Mouse (Mus musculus): ENCODE data around the gene Pafah1b3. TPM values are rescaled to one million over a fixed set of nuclear protein-coding genes. Genes with fewer than 3 reads are reported as not detected.
A peak's percentile ranks its signal among the peaks of the same experiment; 100 is the strongest.

Gene Pafah1b3
- polyA plus RNA-seq, 2 experiments: 234 to 266 TPM

DNA sequence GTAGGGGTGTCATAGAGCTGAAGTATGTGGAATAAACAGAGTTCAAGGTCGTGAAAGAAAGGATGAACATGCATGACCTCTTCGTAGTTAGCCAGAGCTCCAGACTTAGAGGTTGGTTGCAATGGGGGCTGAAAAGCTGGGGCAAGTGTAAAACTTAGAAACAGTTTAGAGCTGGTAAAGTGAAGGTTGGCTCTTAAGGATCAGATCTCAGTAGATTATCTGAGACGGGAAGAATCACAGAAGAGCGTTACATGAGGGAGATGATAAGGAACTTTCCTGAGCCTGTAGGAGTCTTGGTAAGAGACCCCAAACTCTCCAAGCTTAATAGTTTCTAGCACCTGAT is 19.8 kb downstream of the Pafah1b3 start:
- peak overlapping the region; percentile 62 for H3K4me3 ChIP-seq (replicated peaks; ENCODE audit: low read length)
- H3K27me3 ChIP-seq (ENCODE audit: control insufficient read depth, insufficient read depth, low read length): no peaks in the 10 kb centered on the region
- no peak for ATAC-seq (ENCODE audit: low FRiP score, low read depth)
- H3K9ac ChIP-seq (ENCODE audit: low read depth, low read length, severe bottlenecking): peak overlapping the region; percentile 71; the same call in 1 of the 2 replicates
- no peak for DNase-seq (ENCODE audit: low spot score)
- 12% methylated on average over 4 of the region's 4 CpGs for WGBS
- peaks cover 24% of the 10 kb centered on the region for H3K36me3 ChIP-seq (ENCODE audit: control insufficient read depth, insufficient read depth, low read length)
- H3K4me2 ChIP-seq (replicated peaks; ENCODE audit: low read depth, low read length, severe bottlenecking): peak overlapping the region; percentile 97
- no peak for TF ChIP-seq POLR2A (IDR thresholded peaks at IDR 0.05; ENCODE audit: borderline replicate concordance, extremely low read depth, insufficient read depth, insufficient read length)
- no peaks in the 10 kb centered on the region for H3K9me3 ChIP-seq (ENCODE audit: control insufficient read depth, low read length)
- peak overlapping the region; percentile 99 for H3K27ac ChIP-seq (replicated peaks; ENCODE audit: low read depth, low read length)
- peaks cover 44% of the 10 kb centered on the region for H3K4me1 ChIP-seq (ENCODE audit: control insufficient read depth, insufficient read depth, low read length)

DNA sequence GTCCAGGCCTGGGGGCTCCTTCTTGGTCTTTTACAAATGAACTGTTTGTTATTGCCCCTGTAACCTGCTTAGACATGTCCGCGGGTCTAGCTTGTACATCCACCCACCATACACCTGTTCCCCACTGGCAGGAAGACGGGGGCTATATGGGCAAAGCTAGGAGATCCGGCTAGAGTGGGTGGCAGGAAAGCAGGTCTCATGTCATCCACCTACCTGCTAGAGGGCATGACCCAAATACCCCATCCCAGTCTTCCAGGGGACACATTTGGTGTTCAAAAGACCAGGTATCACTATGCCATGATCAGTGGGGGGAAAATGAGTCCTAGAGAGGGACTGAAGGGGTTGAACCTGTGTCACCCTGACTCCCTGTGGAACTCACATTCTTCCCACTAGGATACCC is 20.4 kb downstream of the Pafah1b3 start:
- Histone ChIP-seq H3K27ac (replicated peaks; ENCODE audit: low read depth, low read length) (peak overlapping the region; percentile 99), H3K9ac (ENCODE audit: low read depth, low read length, severe bottlenecking) (peak overlapping the region; percentile 71; the same call in 1 of the 2 replicates), H3K27me3 (ENCODE audit: control insufficient read depth, insufficient read depth, low read length) (no peaks in the 10 kb centered on the region), H3K4me1 (ENCODE audit: control insufficient read depth, insufficient read depth, low read length) (peaks cover 44% of the 10 kb centered on the region), H3K4me3 (replicated peaks; ENCODE audit: low read length) (peak overlapping the region; percentile 62), H3K36me3 (ENCODE audit: control insufficient read depth, insufficient read depth, low read length) (peaks cover 29% of the 10 kb centered on the region), H3K4me2 (replicated peaks; ENCODE audit: low read depth, low read length, severe bottlenecking) (peak overlapping the region; percentile 97), H3K9me3 (ENCODE audit: control insufficient read depth, low read length) (no peaks in the 10 kb centered on the region)
- no peak for DNase-seq (ENCODE audit: low spot score)
- ATAC-seq (ENCODE audit: low FRiP score, low read depth): no peak
- 75% methylated on average over 4 of the region's 4 CpGs for WGBS
- no peak for TF ChIP-seq POLR2A (IDR thresholded peaks at IDR 0.05; ENCODE audit: borderline replicate concordance, extremely low read depth, insufficient read depth, insufficient read length)

DNA sequence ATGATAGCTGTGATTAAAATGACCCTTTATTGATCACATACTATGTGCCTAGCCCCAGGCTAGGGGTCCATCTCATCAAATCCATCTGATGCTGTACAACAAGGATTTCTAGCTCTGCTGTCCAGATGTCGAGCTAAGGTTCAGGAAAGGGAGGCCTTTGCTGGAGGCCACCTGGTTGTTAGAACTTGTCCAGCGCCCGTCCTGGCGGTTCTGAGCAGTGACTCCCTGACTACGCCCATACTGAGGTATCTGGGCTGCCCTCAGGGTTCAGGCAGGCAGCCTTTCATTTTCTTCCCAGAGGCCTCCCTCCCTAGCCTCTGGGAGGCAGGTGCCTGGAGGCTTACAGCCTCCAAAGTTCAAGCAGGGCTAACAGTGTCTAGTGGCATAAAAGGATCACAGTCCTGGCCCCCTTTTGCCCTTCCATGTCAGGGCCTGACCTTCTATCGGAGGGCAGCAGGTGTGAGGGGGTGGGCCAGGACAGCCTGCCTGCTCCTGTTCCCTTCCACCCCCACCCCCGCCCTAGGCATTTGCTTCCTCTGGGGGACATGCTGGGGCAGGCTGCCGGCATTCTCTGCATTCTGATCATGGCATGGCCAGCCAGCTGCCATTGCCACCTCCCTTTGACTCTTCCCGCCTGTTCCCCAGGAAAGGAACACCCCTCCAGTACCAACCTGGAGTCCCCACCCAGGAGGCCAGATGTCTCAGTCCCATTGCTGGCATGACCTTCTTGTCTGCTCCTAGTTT is 22.1 kb downstream of the Pafah1b3 start:
- H3K4me3 ChIP-seq (replicated peaks; ENCODE audit: low read length): 0 out of 2 replicates have a peak overlapping the region, but pooled peaks have one; percentile 2
- peaks cover 34% of the 10 kb centered on the region for H3K4me1 ChIP-seq (ENCODE audit: control insufficient read depth, insufficient read depth, low read length)
- no peaks in the 10 kb centered on the region for H3K27me3 ChIP-seq (ENCODE audit: control insufficient read depth, insufficient read depth, low read length)
- H3K27ac ChIP-seq (replicated peaks; ENCODE audit: low read depth, low read length): no peak overlapping the region
- TF ChIP-seq POLR2A (IDR thresholded peaks at IDR 0.05; ENCODE audit: borderline replicate concordance, extremely low read depth, insufficient read depth, insufficient read length): no peak
- ATAC-seq (ENCODE audit: low FRiP score, low read depth) (no peak), DNase-seq (ENCODE audit: low spot score) (no peak)
- H3K9ac ChIP-seq (ENCODE audit: low read depth, low read length, severe bottlenecking): 0 out of 2 replicates have a peak overlapping the region, but pooled peaks have one; percentile 12
- 44% methylated on average over 9 of the region's 9 CpGs for WGBS
- H3K4me2 ChIP-seq (replicated peaks; ENCODE audit: low read depth, low read length, severe bottlenecking): peak overlapping the region; percentile 17; the same call in 1 of the 2 replicates
- H3K9me3 ChIP-seq (ENCODE audit: control insufficient read depth, low read length): no peaks in the 10 kb centered on the region
- peaks cover 42% of the 10 kb centered on the region for H3K36me3 ChIP-seq (ENCODE audit: control insufficient read depth, insufficient read depth, low read length)

DNA sequence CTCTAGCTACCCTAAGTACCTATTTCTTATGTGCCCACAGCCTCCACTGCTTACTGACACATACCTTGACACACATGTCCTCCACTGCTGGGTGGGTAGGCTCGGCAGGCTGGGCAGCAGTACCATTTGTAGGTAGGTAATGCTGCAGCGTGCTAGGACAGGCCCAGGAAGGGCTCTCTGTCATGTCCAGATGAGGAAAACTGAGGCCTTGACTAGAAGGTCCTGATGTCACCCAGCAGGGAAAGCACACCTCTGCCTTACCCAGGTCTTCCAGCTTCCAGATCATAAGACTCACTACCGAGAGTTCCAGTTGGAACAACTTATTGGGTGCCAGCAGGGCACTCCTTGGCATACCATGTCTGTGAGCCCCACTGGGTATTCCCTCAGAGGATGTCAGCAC is 22.8 kb downstream of the Pafah1b3 start:
- ATAC-seq (ENCODE audit: low FRiP score, low read depth) (no peak), DNase-seq (ENCODE audit: low spot score) (no peak)
- Histone ChIP-seq H3K27me3 (ENCODE audit: control insufficient read depth, insufficient read depth, low read length) (no peaks in the 10 kb centered on the region), H3K9ac (ENCODE audit: low read depth, low read length, severe bottlenecking) (no peak overlapping the region), H3K4me3 (replicated peaks; ENCODE audit: low read length) (no peak overlapping the region), H3K27ac (replicated peaks; ENCODE audit: low read depth, low read length) (no peak overlapping the region), H3K9me3 (ENCODE audit: control insufficient read depth, low read length) (no peaks in the 10 kb centered on the region), H3K36me3 (ENCODE audit: control insufficient read depth, insufficient read depth, low read length) (peaks cover 42% of the 10 kb centered on the region), H3K4me1 (ENCODE audit: control insufficient read depth, insufficient read depth, low read length) (peaks cover 32% of the 10 kb centered on the region), H3K4me2 (replicated peaks; ENCODE audit: low read depth, low read length, severe bottlenecking) (no peak overlapping the region)
- no peak for TF ChIP-seq POLR2A (IDR thresholded peaks at IDR 0.05; ENCODE audit: borderline replicate concordance, extremely low read depth, insufficient read depth, insufficient read length)
- WGBS: 73% methylated on average over 3 of the region's 3 CpGs

DNA sequence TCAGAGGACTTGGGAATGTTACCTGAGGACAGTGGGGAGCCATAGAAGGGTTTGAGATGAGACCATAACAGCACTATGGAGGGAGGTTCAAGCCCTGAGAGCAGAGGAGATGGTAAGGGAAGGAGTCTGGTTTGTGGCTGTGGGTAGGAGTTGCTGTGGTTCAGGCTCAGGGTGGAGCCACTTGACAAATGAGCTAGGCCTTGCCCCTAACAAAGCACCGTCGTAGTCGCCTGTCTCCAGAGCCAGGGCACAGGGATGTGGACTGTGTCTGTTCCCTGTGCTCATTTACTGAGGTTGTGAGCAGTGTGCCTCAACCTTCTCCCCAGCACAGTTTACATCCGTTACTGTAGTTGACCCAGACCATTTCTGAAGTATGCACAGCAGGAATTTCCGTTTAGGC is 23.2 kb downstream of the Pafah1b3 start:
- H3K4me1 ChIP-seq (ENCODE audit: control insufficient read depth, insufficient read depth, low read length): peaks cover 34% of the 10 kb centered on the region

More for the DNA sequence above, 23.2 kb downstream of the Pafah1b3 start:
- 0 out of 2 replicates have a peak overlapping the region, but pooled peaks have one; percentile 25 for H3K9ac ChIP-seq (ENCODE audit: low read depth, low read length, severe bottlenecking)
- TF ChIP-seq POLR2A (IDR thresholded peaks at IDR 0.05; ENCODE audit: borderline replicate concordance, extremely low read depth, insufficient read depth, insufficient read length): no peak
- 45% methylated on average over 5 of the region's 5 CpGs for WGBS
- H3K4me3 ChIP-seq (replicated peaks; ENCODE audit: low read length): no peak overlapping the region
- H3K27me3 ChIP-seq (ENCODE audit: control insufficient read depth, insufficient read depth, low read length): no peaks in the 10 kb centered on the region
- H3K4me2 ChIP-seq (replicated peaks; ENCODE audit: low read depth, low read length, severe bottlenecking): no peak overlapping the region
- peaks cover 42% of the 10 kb centered on the region for H3K36me3 ChIP-seq (ENCODE audit: control insufficient read depth, insufficient read depth, low read length)
- DNase-seq (ENCODE audit: low spot score) (no peak), ATAC-seq (ENCODE audit: low FRiP score, low read depth) (no peak)
- no peak overlapping the region for H3K27ac ChIP-seq (replicated peaks; ENCODE audit: low read depth, low read length)
- no peaks in the 10 kb centered on the region for H3K9me3 ChIP-seq (ENCODE audit: control insufficient read depth, low read length)
